Mouse (Mus musculus) E14TG2a.4 (cell line): ENCODE results near the gene Igf1r.

Experiments
- CTCF ChIP-seq: conservative IDR thresholded peaks from 2 replicates; pipeline ENCODE4 v1.5.1; 2014; ENCODE audit warnings: low read length
- NANOG ChIP-seq: IDR thresholded peaks from 2 replicates; pipeline ENCODE4 v1.6.1; 2014; ENCODE audit warnings: borderline replicate concordance, low read length, mixed read lengths

DNA sequence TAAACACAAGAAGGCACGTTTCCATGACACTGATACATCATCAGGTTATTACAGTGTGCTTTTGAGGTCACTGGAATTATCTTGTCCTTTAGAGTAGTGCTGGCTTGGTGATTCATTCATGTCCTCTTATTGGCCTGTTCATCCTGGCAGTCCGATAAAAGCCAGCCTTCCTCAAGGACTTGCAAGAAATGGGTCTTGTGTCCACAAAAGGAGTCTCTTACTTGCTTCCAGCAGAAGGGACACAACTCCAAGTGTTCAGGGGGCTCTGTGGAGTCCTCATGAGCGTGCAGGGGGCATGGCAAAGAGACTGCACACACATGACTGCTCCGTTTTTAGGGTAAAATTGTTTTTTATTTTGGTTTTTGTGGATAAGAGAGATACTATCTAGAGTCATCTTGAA, 83.9 kb downstream of the Igf1r start:
- TF ChIP-seq CTCF = no peak
- TF ChIP-seq NANOG = no peak
